Mouse (Mus musculus) spleen, postnatal 4 days (tissue): ENCODE results near the gene Nup98.

Experiments
- DNase-seq, 2 experiments: peaks; one replicate each; pipeline ENCODE4 v3.0.0; 2022; ENCODE audit warnings: low spot score in 2 of 2

Nup98 gene

DNA sequence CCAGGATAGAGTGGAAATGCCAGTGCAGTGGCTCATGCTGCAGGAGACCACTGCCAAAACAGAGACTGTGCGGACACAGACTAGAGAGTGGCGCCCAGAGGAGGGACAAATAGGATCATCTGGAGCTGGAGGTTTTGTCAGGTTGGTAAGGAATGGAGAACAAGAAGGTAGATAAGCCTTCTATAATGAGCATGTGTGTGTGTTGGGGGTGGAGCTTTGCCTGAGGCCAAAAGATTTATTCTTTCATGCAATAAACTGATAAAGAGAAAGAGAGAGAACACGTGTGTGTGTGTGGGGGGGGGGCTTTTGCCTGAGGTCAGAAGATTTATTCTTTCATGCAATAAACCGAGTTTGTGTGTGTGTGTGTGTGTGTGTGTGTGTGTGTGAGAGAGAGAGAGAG, 23.1 kb upstream of the Nup98 start:
- no peak for DNase-seq

DNA sequence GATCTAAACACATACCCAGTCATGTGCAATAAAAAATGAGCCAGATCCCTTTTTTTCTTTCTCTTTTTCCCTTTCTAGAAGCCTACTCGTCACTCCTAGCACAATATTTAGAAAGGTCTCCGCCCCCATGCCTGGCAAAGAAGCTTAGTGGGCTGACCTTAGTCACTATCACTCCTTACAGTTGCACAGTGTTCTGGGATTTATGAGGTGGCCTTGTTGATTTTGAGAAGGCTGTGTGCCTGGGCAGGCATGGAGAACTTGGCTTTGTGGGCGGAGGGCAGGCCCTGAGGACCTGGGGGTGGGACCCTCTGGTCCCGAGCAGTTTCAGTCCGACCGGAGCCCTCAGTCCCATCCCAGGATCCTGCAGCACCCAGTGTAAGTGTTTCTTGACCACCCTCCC, 19.8 kb upstream of the Nup98 start:
- DNase-seq: no peak

DNA sequence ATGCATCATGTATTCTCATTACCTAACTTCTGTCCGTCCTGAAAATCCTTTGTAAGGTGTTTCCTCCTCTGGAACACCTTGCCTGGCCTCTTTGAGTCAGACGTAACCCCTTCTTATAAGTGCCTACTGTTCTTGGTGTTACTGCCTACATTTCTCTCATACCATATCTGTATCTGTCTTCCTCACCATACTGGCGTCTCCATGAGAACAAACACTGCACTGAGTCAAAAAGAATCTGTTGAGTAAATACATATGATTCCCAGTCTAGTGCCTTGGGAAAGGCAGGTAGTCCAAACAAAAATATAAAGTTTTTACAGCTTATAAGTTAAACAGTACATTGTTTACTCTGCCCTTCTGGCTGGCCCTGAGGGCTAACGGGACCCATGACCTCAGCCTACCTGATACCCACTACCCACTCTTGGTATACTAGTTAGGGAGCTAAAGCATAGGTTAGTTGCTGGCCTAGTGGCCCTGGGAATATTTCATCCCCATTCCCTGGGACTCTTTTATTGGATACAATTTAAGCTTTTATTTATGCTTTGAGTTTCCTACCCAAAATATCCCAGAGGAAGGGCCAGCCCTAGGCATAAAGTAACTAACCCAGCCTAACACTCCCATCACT, 18.2 kb upstream of the Nup98 start:
- DNase-seq: no peak

DNA sequence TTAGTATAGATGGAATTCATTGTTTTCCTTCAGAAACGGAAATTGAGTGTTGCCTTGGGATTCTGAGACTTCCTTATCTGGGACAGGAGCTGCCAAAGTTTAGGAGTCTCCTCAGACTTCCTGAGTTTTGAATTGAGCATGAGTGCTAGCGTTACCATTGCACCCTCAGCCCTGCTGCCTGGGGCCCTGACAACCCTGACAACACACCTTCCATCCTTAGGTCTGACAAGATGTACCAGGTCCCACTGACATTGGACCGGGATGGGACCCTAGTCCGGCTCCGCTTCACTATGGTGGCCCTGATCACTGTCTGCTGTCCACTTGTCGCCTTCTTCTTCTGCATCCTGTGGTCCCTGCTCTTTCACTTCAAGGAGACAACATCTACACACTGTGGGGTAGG, 16.1 kb upstream of the Nup98 start:
- DNase-seq: no peak

- no peak for DNase-seq
Observed at GRCm38 (mm10) chr7:102223883-102224738, 14.1 kb upstream of the Nup98 start.

GRCm38 (mm10) chr7:102222830-102223556, 13.0 kb upstream of the Nup98 start:
- DNase-seq: peak; percentile 59 to 78

DNA sequence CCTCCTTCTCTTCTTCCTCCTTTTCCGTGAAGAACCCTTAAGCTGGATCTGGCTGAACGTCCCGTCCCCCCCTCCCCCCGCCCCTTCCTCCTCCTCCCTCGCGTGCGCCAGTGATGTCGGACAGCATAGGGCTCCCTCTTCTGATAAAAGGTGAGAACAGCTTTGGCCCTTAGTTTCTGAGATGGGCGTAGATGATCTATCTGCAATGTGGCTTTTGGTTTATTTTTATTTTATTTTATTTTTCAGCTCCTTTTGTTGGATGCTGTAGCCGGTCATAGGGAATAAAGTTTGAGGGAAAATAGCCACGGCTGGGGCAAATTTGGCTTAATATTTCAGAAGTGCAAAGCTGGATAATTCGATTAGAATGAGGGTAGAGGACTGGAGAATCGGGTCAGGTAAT, 12.4 kb upstream of the Nup98 start:
- peak in 1 of 2 experiments; percentile 38 for DNase-seq

DNA sequence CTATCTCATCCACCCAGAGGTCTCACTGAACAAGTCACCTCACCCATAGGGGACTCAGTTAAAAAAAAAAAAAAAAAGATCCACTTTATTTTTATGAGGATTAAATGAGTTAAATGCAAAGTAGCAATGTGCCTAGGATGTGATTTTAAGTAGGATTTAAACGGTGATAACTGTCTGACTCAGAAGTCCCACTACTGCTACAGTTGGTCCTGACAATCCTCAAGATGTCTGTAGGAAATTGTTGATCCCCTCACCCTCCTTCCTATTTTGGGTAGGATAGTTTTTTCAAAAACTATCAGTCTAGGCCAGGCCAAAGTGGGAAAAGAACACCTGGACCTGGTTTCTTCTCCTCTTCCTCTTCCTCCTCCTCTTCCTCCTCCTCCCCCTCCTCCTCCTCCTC, 11.9 kb upstream of the Nup98 start:
- DNase-seq: no peak

GRCm38 (mm10) chr7:102211071-102211470, 1.1 kb upstream of the Nup98 start:
- DNase-seq: no peak

DNA sequence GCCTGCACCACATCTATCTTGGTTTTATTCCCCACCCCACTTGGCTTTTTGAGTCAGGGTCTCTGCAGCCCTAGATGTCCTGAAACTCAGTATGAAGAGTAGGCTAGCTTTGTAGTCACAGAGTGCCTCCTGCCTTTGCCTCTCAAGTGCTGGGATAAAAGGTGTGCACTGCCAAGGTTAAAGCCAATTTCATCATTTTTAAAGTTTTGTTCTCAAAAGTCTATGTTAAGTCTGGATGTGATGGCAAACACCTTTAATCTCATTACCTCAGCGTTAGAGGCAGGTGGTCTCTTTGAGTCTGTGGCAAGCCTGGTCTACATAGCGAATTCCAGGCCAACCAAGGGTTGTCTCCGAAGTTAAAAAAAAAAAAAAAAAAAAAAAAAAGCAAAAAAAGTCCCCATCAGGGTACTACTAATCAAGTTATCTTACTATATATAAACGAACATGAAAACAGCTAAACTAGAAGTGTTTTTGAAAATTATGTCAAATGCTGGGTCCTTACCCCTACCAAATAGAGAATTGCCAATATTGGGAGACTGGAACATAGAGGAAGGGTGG, 1.1 kb downstream of the Nup98 start:
- no peak for DNase-seq

DNA sequence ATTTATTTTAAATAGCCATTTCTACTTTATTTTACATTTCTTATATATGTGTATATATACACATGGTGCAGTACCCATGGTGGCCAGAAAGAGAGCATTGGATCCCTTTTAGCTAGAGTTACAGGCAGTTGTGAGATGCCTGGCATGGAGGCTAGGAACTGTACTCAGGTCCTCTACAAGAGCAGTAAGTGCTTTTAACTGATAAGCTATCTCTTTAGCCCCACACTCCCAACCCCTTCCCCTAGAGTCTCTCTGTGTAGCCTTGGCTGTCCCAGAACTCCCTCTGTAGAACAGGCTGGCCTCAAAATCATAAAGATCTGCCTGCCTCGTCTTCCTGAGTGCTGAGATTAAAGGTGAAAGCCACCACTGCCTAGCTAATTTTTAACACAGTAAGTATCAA, 4.3 kb downstream of the Nup98 start:
- DNase-seq: no peak

DNA sequence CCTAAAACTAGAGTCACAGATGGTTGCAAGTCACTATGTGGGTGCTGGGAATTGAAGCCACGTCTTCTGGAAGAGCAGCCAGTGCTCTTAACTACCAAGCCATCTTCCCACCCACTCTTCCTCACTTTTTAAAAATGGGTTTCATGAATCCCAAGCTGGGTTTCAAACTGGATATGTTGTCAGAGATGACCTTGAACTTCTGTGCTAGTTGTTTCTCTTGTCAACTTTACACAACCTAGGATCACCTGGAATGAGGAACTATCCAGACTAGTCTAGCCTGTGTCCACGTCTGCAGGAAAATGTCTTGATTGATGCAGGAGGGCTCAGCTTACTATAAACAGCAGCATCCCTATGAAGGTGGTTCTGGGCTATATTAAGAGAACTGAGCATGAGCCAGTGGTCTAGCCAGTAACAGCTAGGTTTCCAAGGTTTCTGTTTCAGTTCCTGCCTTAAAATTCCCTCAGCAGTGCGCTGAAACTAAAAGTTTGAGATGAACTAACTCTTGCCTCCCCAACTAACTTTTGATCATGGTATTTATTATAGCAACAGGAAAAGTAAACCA, 5.6 kb downstream of the Nup98 start:
- no peak for DNase-seq

GRCm38 (mm10) chr7:102200996-102201785, 8.8 kb downstream of the Nup98 start:
- no peak for DNase-seq

DNA sequence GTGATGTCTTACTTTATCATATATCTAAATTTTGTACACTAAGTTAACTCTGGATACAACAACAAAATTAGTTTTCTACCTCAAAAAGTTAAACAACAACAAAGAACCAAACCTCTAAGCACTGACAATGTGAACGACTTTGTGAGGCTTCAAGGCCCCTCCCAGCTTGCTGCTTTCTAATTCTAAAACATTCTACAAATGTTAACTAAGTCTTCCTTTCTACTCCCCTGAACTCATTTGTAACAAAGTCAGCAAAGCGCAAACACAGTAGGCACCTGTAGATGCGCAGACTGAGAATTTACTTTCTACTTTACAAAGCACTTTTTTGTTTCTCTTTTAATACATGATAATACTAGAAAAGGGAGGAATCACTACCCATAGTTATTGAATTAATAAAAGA, 9.4 kb downstream of the Nup98 start:
- no peak for DNase-seq

GRCm38 (mm10) chr7:102192356-102192755, 17.6 kb downstream of the Nup98 start:
- DNase-seq: no peak

DNA sequence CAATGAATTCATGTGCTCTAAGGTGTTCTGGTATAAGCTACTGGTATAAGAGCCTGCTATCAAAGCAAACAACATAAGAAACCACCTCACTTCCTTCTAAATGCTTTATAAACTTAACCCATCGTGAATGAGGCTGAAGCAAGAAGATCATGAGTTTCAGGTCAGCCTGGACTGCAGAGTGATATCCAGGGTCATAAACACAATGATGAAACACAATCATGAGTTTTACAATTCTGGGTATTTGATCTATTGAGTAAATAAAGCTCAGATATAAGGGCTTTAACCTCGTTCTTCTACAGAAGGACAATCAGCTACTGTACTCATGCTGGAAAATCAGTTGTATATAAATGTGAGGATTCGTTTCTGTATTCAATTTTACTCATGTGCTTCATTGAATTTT, 26.1 kb downstream of the Nup98 start:
- no peak for DNase-seq

- no peak for DNase-seq
Observed at GRCm38 (mm10) chr7:102170300-102170699, 39.7 kb downstream of the Nup98 start.

- no peak for DNase-seq
Observed at GRCm38 (mm10) chr7:102153691-102154090, 56.3 kb downstream of the Nup98 start.

GRCm38 (mm10) chr7:102137898-102138297, 72.1 kb downstream of the Nup98 start:
- no peak for DNase-seq

DNA sequence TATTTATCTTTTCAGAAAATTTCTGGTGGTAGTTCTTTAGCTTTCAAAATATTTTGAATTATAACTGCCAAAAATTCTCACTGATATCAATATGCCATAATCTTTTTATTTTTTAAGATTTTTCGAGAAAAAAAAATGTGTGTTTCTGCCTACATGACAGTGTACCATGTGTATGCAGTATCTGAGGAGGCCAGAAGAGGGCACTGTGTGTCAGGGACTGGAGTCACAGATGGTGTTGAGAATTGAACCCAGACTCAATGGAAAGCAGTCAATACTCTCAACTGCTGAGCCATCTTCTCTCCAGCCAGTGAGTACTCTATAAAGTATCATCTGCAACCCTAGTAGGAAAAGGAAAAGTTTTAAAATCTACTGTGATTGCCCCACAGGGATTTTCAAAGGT, 72.5 kb downstream of the Nup98 start:
- DNase-seq: peak; percentile 61 to 78

DNA sequence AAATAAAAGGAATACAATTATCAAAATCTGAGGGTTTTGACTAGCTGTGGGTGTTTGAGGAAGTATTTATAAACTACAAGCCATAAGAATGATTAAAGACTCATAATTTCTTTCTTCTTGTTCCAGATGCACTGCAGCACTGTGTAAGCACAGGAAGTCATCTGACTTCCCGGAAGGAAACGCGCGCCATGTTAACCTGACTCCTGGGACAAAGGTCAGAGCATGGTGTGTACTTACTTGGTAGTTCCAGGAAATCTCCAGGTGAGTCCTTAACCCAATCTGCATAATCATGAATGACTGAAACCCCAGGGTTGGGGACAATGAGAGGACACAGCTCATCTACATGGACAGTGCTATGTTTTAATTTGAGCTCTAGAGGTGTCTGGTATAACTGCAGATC, 77.6 kb downstream of the Nup98 start:
- DNase-seq: no peak
